Mouse (Mus musculus): ENCODE data around the gene Zc3hc1.

GRCm38 (mm10) chr6:30437054-30437453 lies 46.2 kb upstream of the Zc3hc1 start:
- no peak for TF ChIP-seq CTCF (IDR thresholded peaks at IDR 0.05; ENCODE audit: control insufficient read depth, insufficient read depth, low read length)
- TF ChIP-seq POLR2A (IDR thresholded peaks at IDR 0.05; ENCODE audit: borderline replicate concordance, control insufficient read depth, low read depth, low read length): no peak
